Mouse (Mus musculus) spleen, postnatal 14 days (tissue): ENCODE data around the gene Noc2l.

Experiments
- DNase-seq, 2 experiments: peaks; one replicate each; pipeline ENCODE4 v3.0.0; 2021 to 2022; ENCODE audit warnings: low spot score in 2 of 2

Gene Noc2l

DNA sequence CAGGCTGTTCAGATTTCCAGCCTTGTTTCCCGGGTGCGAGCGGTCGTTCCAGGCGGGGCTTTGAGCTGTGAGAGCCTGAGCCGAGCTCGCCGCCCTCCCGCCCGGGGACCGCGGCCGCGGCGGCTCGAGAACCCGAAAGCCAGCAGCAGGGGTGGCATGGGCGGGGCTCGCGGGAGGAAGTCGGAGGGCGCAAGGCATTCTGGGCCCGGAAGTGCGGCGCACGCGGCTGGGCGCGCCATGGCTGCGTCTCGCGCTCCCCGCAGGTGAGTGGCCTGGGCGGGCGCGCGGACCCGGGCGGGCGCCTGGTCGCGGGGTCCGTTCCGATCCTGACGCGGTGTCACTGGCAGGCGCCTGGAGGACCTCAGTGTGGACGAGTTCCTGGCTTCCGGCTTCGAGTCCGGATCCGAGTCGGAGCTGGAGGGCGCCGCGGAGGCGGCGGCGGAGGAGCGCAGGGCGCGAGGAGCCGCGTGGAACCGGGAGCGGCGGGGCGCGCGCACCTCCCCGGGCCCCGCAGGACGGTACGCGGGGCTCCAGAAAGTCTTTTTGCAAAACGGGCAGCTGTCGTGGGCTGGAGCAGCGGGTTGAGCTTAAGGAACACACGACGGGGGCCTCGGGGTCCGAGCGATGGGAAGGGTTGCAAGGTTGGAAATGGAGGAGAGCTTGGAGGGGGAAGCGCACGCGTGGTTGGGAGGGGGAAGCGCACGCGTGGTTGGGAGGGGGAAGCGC lies at the start of gene Noc2l:
Noc2l (plus strand) TSS at position 203 of the 726 bp plus-strand sequence.
- DNase-seq: peak; percentile 85 to 89

DNA sequence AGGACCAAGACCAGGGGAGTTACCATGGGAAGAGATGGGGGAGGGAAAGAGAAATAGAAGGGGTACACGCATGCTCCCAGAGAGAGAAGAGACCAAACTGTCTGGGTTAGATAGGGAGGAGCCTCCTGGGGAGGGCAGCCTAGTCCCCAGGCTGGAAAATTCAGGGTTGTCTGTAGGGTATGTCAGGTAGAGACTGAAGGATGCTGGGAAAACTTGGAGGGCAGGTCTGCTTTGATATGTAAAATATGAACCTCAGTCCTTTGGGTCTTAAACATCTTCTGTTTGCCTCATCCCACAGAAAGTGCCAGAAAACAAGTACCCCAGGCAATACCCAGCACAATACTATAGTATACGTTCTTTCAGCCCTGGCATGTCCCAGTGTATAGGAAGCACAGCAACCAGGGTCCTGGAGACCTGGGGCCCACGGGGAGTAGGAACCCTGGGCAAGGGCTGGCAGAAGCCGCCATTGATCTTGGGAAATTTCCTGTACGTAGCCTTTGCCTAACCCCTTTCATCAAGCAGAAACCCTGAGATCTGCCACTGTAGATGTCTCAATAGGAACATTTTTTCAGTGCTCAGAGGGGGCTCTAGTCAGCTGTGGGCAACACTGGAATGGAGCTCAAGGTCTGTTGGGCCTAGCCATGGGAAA lies 47.5 kb upstream of the Noc2l start:
- DNase-seq: no peak

DNA sequence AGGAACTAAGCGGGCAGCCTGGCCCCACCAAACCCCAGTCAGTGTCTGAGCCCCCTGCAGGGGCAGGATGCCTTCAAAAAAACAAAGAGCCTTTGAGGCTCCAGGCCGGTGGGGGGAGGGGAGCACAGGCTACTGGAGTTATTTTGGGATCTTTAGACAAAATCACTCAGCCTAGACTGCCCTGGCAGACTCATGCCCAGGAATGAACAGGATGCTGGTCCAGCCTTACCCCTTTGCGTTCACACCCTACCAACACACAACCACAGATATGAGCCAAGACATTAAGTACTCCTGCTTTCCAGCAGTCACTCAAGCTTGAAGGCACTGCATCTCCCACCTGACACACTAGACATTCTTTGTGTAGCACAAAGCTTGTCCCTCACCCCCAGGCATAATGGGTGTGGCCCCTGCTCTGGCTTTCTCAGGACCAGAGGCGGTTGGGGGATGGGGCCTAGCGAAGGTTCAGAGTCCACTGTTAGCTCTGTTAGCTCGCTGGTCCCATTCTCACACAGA lies 46.9 kb upstream of the Noc2l start:
- no peak for DNase-seq

DNA sequence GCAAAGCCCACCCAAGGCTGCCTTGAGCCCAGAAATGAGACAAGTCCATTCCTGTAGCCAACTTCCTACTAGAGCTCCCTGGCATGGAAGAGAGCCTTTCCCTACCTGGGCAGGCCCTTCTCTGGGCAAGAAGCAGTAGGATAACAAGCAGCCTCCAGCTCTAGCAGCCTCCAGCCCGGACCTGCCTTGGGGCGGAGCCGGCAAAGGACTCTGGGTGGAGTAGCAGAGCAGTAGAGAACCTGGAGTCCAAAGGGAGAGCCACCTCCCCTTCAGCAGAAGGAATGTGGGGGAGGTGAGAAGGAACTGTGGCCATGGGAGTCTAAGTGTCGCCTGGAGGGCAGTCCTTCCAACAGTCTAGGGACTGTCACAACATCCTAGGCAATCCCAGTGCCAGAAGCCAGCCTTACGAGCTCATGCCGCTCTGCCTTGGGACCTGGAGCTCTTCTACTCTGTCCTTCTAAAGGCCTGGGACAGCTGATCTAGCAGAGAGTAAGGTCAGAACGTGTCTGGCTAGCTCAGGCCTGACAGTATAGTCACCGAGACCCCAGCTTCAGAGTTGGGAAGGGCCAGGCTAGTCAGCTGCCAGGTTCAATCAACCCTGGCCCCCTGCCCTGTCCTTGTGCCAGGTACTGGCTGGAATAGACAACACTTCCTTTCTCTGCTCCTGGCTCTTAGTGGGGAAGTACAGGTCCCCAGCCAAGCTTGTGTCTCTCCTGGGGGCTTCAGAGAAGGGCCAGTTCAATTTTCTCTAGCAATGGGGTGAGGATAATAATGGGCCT lies 43.2 kb upstream of the Noc2l start:
- no peak for DNase-seq

DNA sequence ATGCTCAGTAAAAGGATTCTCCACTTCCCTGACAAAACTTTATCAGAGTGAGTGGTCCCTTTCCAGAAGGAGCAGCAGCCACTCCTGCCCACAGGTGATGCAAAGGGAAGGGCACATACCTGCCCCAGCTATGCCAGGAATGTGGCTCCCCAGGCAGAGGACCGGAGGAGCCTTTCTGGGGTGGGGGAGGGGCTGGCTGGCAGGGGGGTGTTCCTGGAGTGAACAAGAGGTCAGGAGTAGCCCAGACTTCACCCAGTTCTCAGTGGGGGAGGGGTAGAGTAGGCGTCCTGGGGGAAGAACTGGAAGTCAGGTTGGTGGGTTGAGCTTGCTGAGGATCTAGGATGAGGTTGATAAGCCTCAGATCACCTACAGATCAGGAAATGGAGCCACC lies 42.6 kb upstream of the Noc2l start:
- no peak for DNase-seq

DNA sequence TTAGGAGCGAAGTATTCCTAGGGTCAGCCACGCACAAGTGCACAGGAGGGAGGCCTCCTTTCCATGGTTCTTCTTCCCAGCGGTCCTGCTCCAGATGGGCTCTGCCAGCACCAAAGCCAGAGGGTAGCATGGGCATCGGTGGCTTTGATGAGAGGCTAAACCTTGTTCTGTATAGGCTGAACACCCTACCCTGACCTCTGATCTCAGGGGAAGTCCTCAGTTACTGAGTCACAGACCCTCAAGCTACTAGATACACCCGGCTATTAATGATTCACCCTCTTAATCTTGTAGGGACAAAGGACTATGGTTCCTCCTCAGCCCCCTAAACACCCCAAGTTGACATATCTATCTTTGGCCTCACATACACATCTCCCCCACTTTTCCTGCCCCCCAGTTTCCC lies 41.9 kb upstream of the Noc2l start:
- no peak for DNase-seq

DNA sequence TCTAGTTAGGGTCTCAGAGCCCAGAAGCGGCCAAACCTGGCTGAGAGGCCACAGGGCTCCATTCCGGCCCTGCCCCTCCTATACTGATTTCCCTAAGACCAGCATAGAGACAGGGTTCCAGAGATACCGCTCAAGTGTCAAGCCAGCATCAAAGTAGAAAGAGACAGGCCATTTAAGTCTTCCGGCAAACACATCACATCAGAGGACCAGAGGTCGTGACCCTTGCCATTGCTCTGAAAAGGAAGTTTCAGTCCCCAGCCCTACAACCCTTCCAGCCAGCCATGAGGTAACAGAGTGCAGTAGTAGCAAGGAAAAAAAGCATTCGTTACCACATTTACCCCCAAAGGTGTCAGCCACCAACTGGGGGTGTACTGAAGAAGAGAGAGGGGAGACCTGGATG lies 41.5 kb upstream of the Noc2l start:
- no peak for DNase-seq

DNA sequence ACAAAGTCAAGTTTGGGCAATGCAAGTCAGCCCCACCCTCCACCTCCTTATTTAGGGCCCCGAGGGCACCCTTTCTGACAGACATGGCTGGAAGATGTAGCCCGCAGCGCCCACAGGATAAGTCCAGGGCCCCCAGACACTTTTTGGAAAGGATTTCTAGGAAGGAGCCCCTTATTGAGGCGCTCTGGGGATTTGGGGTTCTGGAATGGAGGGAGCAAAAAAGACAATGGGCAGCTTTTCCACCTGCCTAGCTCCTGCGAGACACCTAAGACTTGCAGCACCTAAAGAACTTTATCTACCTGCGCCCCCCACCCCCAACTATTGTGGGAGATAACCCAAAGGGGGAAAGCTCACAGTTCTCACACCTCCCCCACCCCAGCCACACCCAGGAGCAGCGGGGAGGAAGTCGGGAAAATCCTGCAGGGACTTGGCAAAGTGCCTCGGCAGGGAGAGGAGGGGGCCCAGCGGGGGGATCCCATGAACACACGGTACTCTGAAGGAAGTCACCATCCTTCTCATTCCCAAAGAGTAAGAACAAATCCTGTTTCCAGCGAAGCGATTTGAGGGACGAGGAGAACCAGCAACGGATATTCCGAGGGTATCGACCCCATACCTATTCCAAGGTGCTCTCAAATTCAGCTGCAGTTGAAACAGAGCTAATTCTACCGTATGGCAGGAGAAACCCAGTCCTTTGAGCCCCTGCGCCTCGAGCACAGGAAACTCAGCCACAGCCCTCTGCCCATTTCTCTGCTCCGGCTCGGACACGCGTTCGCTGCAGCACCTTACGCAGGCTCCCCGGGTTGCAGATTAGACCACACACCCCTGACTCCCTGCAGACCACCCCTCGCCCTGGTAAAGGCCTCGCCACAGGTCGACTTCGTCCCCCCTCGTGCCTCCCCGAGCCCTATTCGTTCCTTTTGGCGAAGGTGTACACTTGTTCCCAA lies 39.6 kb upstream of the Noc2l start:
- no peak for DNase-seq

DNA sequence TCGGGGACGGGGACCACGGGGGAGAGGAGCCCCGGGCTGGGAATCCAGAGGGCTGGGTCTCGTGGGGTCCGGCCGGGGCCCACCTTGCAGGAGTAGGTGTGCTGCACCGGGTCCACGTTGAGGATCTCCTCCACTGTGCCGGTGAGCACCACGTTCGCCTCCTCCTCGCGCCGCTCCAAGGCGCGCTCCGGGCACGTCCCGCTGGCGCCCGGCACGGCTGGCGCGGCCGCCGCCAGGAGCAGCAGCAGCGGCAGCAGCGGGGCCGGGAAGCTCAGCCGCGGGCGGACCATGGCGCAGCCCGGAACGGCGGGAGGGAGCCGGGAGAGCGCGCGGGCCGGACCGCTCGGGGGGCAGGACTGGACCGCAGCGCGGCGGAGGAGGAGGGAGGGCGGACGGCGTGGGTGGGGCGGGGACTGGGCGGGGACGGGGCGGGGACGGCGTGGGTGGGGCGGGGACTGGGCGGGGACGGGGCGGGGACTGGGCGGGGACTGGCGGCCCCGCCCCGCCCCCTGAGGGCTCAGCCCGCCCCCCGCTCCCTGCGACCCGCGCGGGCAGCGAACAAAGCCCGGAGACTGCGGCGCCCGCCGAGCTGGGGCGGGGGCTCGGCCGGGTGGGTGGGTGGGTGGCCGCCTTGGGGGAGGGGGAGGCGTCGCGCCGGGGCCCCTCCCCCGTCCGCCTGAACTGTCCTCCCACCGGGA lies 38.5 kb upstream of the Noc2l start, which contains the start of gene Agrn:
Agrn (minus strand) TSS at position 358 of the 698 bp plus-strand sequence.
- peak; percentile 46 to 50 for DNase-seq

DNA sequence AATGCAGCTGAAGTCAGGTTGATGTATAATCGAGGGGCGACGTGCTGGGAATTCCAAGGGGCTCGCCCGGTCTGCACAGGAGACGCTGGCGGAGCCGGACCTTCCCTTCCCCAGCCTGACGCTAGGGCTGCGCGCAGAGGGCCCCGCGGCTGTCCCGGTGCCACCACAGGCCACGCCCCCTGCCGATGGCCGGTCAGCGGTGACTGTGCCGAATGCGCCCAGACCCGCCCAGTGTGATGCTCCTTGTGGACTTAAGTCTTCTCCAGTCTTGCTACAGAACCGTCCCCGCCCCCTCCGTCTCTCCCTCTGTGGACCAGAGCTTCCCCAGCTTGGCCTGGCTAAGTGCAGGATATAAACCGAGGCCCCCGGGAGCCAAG lies 38.0 kb upstream of the Noc2l start:
- DNase-seq: peak; percentile 76 to 83

DNA sequence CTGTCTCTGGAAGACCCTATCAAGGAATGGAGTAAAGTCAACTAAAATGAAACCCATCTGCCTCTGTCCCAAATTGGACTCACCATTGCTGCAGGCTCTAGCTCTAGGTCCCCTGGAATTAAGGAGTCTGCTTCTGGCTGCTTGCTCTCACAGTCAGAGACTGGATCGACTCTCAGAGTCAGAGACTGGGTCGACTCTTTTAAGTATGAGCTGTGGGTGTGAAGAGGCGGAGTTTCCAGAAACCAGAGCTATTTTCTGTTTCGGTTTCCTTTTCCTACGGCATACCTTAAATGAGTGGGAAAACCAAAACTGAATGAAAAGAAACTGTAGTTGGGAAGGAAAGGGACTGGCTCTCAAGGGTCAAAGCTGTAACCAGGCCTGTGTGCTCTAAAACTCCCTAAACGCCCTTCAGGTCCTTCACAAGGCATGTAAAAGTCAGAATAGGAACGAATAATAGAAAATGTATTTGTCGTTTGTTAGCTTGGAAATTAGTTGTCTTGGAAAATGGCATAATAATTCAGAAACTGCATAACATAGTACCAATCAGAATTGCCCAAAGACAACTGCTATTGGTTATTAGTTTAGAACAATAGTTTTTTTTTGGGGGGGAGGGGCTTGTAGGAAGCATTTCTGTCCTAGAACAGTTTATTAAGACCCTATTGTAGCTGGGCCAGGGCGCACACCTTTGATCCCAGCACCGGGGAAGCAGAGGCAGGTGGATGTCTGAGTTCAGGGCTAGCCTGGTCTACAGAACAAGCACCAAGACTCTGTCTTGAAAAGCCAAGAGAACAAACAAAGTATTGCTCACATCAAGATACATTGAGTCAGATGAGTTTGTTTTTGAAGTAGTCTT lies 35.0 kb upstream of the Noc2l start, which contains the start of gene Isg15:
Isg15 (minus strand) TSS at position 196 of the 853 bp plus-strand sequence.
- no peak for DNase-seq

DNA sequence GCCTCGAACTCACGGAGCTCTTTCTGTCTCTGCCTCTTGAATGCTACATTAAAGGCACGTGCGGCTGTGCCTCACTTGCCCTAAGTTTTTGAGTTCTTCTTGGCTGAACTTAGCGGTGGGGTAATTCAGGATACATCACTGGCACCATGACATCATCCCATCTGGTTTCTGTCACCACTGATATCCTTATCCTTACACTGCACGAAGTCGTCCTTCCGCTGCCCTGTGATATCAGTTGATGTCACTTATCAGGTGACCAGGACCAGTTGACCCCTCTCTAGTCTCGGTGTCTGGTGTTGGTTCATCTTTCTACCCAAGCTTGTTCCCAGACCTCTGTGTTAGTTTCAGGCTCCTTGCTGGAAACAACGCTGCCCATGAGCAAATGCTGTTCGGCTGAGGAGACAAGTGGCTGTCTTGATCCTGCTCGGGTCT lies 33.3 kb upstream of the Noc2l start:
- no peak for DNase-seq

DNA sequence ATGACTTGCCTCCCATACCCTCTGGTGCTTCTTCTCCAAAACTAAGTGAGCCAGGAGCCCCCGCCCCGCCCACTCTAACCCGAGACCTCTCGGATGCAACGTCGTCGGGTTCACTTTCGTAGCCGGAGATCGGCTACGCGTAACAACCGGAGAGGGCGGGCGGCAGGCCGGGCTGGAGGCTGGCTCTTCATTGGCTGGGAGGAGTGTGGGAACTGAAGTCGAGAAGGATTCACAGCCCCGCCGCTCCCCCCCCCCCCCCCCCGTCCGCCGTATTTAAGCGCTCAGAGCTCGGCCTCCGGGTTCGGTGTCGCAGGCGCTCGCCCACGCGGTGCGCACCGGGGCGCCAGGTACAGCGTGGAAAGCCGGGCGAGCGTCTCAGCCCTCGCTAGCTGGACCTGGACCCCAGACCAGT lies 32.8 kb upstream of the Noc2l start, which contains the start of gene AW011738:
AW011738 (plus strand) TSS at position 304 of the 412 bp plus-strand sequence.
- peak; percentile 36 to 50 for DNase-seq

DNA sequence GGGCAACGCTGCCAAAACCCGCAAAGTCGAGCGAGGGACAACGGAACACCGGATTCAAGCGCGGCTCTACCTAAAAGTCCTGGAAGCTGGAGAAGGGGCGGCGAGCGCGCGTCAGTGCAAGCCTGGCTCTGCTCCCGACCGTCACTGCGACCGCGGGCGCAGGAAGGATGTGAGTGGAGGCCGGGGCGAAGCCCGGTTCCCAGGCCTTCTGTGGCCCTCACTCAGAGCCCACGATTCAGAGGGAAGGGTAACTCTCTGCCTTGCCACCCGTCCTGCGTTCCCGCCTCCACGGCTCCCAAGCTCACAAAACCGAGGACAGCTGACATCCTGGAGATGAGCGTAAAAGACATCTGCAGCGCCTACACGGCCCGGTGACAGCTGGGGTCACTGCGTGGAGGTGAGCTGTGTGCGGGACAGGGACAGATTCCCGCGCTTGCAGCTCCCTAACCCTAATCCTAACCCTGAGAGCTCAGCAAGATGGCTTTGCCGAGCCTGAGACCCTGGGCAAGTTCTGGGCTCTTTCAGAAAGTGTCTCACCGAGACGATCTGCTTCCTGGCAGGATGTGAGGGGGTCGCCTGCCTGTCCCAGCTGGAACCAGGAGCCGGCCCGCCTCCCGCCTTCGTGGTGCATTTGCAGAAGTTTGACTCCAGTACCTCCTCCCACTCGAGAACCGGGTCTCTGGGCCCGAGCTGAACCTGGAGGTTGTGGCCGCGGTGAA lies 32.2 kb upstream of the Noc2l start:
- DNase-seq: no peak

DNA sequence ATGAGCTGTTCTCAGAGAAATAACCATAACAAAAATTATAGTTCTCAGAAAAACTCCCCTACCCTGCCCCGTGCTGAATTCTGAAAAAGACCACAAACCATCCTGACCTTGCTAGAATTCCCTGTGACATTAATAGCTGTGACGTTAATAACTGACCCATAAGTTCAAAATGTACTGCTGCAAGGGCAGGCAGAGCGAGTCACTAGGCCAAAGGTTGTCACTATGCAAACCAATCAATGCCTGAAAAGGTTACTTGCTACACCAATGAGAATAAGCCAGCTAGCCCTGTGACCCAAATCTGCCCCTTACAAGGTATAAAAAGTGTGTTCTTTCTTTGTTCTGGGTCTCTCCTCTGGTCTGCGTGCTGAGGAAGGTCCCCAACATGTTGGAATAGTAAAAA lies 26.9 kb upstream of the Noc2l start:
- no peak for DNase-seq

DNA sequence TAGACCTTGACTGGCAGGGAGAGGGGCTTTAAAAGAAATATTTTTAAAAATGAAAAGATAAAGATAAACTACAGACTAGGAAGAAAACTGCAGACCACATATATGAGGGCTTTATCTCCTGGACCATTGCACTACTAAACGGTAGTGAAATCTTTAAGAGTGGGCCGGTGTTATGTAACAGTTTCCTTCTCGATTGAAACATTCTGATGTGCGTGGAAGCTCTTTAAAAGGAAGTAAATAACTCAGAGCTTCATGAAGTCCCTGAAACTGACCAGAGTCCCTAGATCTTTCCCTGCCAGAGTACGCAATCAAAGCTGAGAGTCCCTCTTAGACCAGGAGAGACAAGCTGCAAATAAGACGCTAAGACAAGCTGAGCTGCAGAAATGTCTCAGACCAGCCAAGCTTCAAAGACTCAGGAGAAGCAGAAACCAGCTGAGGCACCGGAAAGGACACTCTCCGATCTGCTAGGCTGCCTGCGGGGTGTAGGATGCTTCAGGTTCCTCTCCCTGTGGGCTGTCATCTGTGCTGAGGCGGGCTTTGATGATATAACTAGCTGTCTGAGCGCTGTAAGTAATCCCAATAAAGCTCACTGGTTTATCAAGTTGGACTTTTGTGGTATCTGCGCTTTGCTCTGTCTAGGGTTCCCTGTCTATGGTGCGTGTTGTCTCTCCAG lies 25.7 kb upstream of the Noc2l start:
- no peak for DNase-seq

DNA sequence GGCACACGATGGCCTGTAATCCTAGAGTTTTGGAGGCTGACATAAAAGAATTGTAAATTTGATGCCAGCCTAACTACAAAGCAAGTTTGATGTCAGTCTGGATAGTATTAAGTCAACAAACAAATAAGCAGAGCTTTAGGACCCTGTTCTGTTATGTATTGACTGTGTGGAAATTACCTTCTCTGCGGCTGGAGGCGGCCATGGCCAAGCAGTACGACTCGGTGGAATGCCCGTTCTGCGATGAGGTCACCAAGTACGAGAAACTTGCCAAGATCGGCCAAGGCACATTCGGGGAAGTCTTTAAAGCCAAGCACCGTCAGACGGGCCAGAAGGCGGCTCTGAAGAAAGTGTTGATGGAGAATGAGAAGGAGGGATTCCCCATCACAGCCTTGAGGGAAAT lies 22.7 kb upstream of the Noc2l start:
- no peak for DNase-seq

DNA sequence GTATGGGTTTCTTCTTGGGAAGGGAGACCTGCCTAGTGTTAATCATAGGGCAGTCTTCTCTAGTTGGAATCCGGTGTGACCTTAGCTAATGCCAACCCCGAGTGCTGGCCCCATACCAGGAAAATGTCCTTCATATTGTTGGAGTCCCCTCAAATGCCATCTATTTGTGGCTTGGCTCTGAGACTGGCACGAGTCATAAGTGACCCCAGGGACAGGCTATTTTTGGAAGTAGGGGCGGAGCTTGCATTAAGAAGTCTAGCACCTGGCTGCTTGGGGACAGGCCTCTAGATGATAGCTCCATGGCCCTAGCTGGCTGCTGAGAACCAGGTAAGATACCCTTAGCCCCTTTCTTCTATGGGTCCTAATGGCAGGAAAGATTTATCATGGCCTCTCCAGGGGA lies 20.2 kb upstream of the Noc2l start, which contains the start of gene Perm1:
Perm1 (plus strand) TSS at position 220 of the 400 bp plus-strand sequence.
- DNase-seq: no peak
